Mouse (Mus musculus): Measurements from ENCODE around the gene Arhgap24.
A peak's percentile ranks its signal among the peaks of the same experiment; 100 is the strongest.

The Arhgap24 gene

GRCm38 (mm10) chr5:102502333-102502732 lies 21.1 kb downstream of the Arhgap24 start:
- DNase-seq = no peak

- no peak for DNase-seq
Measured at GRCm38 (mm10) chr5:102503066-102503465, 21.9 kb downstream of the Arhgap24 start.

- DNase-seq = no peak
Measured at GRCm38 (mm10) chr5:102503868-102504267, 22.7 kb downstream of the Arhgap24 start.

- no peak for DNase-seq
Measured at GRCm38 (mm10) chr5:102504557-102504956, 23.4 kb downstream of the Arhgap24 start.

- DNase-seq = no peak
Measured at GRCm38 (mm10) chr5:102508162-102508561, 27.0 kb downstream of the Arhgap24 start.

- peak; percentile 37 to 66 for DNase-seq
Measured at GRCm38 (mm10) chr5:102509381-102509780, 28.2 kb downstream of the Arhgap24 start.

- no peak for DNase-seq
Measured at GRCm38 (mm10) chr5:102511651-102512050, 30.5 kb downstream of the Arhgap24 start.

GRCm38 (mm10) chr5:102515496-102515895 lies 34.3 kb downstream of the Arhgap24 start:
- no peak for DNase-seq

GRCm38 (mm10) chr5:102520506-102520905 lies 39.3 kb downstream of the Arhgap24 start:
- no peak for DNase-seq

- DNase-seq = no peak
Measured at GRCm38 (mm10) chr5:102535311-102535710, 54.1 kb downstream of the Arhgap24 start.

GRCm38 (mm10) chr5:102537819-102538218 lies 56.6 kb downstream of the Arhgap24 start:
- no peak for DNase-seq

- no peak for DNase-seq
Measured at GRCm38 (mm10) chr5:102546296-102546695, 65.1 kb downstream of the Arhgap24 start.

- no peak for DNase-seq
Measured at GRCm38 (mm10) chr5:102547786-102548185, 66.6 kb downstream of the Arhgap24 start.

- DNase-seq = no peak
Measured at GRCm38 (mm10) chr5:102548382-102548781, 67.2 kb downstream of the Arhgap24 start.

- DNase-seq = no peak
Measured at GRCm38 (mm10) chr5:102550211-102550610, 69.0 kb downstream of the Arhgap24 start.

- no peak for DNase-seq
Measured at GRCm38 (mm10) chr5:102550870-102551637, 69.9 kb downstream of the Arhgap24 start.

- DNase-seq = no peak
Measured at GRCm38 (mm10) chr5:102552533-102552932, 71.3 kb downstream of the Arhgap24 start.

- no peak for DNase-seq
Measured at GRCm38 (mm10) chr5:102555958-102556357, 74.8 kb downstream of the Arhgap24 start.

- DNase-seq = no peak
Measured at GRCm38 (mm10) chr5:102560270-102560669, 79.1 kb downstream of the Arhgap24 start.

GRCm38 (mm10) chr5:102563971-102564370 lies 82.8 kb downstream of the Arhgap24 start:
- DNase-seq = no peak

GRCm38 (mm10) chr5:102568764-102569163 lies 87.6 kb downstream of the Arhgap24 start:
- no peak for DNase-seq

GRCm38 (mm10) chr5:102571445-102571844 lies 90.3 kb downstream of the Arhgap24 start:
- no peak for DNase-seq

GRCm38 (mm10) chr5:102576750-102577149 lies 95.6 kb downstream of the Arhgap24 start:
- DNase-seq = no peak

GRCm38 (mm10) chr5:102577729-102578128 lies 96.5 kb downstream of the Arhgap24 start:
- no peak for DNase-seq

- DNase-seq = no peak
Measured at GRCm38 (mm10) chr5:102578431-102578830, 97.2 kb downstream of the Arhgap24 start.

Data from cerebellum, postnatal 25 days (tissue).